Mouse (Mus musculus) fat pad, adult 2 months (tissue): ENCODE measurements around the gene Tsacc.

Source experiments
- DNase-seq: peaks from one replicate; pipeline ENCODE4 v3.0.0-alpha.2; 2011; ENCODE audit warnings: low read depth, low spot score; ENCODE audit errors: extremely low read depth

Tsacc gene

GRCm38 (mm10) chr3:88239446-88239845 is 57.4 kb downstream of the Tsacc start:
- DNase-seq: no peak

GRCm38 (mm10) chr3:88238866-88239391 is 57.9 kb downstream of the Tsacc start:
- DNase-seq: no peak

- no peak for DNase-seq
Observed at GRCm38 (mm10) chr3:88237556-88238194, 59.1 kb downstream of the Tsacc start.

- no peak for DNase-seq
Observed at GRCm38 (mm10) chr3:88237161-88237555, 59.6 kb downstream of the Tsacc start.

- no peak for DNase-seq
Observed at GRCm38 (mm10) chr3:88235616-88236015, 61.2 kb downstream of the Tsacc start.

GRCm38 (mm10) chr3:88235216-88235615 is 61.6 kb downstream of the Tsacc start:
- DNase-seq: no peak

- DNase-seq: no peak
Observed at GRCm38 (mm10) chr3:88234041-88234440, 62.8 kb downstream of the Tsacc start.

- DNase-seq: no peak
Observed at GRCm38 (mm10) chr3:88232851-88233649, 63.7 kb downstream of the Tsacc start.
